Mouse (Mus musculus) left cerebral cortex, adult 9 months (tissue): ENCODE data around the gene Adam19.

Experiments used
- DNase-seq, 2 experiments: peaks; one replicate each; pipeline ENCODE4 v3.0.0; 2022; ENCODE audit warnings: low spot score in 2 of 2

The Adam19 gene

DNA sequence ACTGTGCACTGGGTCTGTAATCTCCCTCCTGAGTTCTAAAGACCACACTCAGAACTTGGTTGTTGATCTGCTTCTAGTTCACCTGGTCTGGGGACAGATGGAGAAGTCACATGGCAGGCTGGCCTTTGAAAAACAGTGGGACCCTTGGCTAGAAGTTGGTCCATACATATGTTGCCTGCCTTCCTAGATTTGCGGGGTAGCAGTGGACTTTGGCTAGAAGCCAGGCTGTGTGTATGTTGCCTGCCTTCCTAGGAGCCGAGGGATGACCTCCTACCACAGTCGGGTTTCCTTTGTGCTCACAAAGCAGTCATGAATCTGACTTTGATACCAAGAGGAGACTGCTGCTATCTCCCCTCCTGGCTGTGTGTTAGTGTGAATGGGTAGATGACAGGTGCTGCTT, 41.3 kb downstream of the Adam19 start:
- no peak for DNase-seq

- DNase-seq: no peak
These were observed 46.3 kb downstream of the Adam19 start for GRCm38 (mm10) chr11:46102107-46102506.

GRCm38 (mm10) chr11:46107046-46107445, 51.3 kb downstream of the Adam19 start:
- DNase-seq: no peak

DNA sequence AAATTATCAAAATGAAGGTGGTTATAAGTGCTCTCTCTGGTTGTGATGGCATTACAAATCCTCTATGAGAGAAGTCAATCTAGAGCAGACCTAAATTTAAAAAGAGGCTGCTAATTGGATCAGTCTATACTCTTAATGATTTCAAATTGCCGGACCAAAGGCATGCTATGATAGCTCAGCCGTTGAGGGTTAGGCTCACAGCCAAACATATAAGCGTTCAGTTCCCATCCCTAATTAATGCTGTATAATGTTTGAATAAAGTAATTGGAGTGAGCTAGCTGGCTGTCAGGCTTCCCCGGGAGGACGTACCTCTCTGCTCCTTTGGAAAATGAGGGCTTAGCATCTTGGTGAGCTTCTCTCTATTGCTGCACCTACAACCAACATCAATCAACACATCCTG, 53.4 kb downstream of the Adam19 start:
- DNase-seq: no peak

DNA sequence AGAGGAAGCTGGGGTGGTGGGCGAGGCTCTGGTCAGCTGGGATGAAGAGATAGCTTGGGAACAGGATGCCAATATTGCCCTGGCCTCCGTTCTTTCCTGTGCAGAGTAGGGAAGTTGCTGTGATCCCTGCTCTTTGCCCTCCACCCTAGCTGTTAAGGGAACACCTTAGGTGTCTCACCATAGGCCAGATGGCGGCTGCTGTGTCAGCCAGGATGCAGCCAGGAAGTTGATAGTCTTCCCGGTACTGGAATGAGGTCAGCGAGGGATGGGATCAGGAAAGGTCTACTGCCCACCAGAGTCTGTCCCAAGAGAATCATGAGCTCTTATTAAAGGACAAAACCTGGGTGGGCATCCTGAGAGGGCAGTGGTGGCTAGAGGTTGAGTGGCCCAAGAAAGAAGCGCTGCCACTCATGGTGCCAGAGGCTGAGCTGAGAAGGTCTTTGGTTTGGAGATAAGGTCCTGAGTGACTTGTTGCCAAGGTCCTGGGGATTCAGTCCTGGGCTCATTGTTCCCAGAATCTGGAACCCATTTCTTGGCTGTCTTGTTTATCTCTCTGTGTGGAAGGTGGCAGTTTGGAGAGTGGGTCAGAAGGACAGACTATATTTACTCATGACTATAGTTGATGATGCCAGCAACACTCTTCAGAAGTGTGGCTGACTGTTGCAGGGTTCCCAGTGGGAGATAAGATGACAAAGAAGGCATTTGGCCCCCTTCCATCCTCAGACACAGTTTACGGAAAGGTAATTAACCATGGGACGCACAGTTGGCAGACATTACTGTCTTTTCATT, 54.6 kb downstream of the Adam19 start:
- no peak for DNase-seq

GRCm38 (mm10) chr11:46110945-46111287, 55.1 kb downstream of the Adam19 start:
- DNase-seq: no peak

DNA sequence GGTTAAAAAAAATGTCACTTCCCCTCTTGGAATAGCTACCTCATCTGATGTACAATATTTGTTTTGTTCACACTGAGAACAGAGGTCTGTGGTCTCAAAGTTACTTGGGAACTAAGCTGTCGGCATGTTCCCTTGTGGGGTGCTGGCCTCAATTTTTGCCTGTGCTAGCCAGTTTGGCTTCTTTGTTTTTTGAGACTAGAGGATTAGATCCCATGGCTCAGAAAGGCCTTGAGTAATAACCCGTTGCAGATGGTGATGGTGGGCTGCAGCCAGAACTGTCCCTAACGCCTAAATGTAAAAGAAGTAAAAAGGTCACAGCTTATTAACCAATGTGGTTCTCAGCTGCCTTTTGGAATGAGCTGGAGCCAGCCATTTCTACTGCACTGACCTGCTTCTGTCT, 57.4 kb downstream of the Adam19 start:
- no peak for DNase-seq

- DNase-seq: no peak
These were observed 58.4 kb downstream of the Adam19 start for GRCm38 (mm10) chr11:46114221-46114620.

- no peak for DNase-seq
These were observed 59.2 kb downstream of the Adam19 start for GRCm38 (mm10) chr11:46115011-46115410.

DNA sequence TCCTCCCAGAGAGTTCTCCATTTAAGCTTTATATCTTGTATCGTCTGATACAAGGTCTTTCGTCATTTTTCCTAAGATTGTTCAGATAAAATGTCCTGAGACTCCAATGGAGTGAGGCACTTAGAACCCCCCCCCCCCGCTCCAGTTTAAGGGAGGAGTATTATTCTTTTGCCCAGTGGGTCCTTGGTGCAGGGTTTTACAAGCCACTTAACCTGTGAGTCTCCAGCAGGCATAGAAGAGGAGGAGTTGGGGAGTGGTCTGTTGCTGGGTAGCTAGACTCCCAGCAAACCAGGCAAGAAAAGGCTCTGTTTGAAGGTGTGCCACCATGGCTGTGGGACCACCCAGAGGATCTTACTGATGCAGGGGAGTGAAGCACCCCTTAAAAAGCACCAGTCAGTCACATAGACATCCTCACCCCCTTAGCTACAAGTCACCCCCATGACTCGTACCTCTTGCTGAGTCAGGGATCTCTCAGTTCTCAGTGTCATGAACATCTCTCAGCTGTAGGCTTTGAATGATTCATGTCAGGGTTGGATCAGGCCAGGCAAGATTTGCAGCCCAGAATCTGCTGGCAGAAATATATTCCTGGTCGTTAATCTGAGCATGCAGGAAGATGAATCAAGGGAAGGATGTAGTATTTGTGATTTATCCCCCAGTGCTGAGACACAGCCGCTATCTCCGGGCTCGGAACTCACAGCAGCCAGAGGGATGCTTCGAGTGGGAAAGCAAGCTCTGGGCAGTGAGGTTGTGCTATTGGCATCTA, 59.8 kb downstream of the Adam19 start:
- no peak for DNase-seq

GRCm38 (mm10) chr11:46116510-46116909, 60.7 kb downstream of the Adam19 start:
- DNase-seq: no peak

- DNase-seq: no peak
These were observed 63.8 kb downstream of the Adam19 start for GRCm38 (mm10) chr11:46119624-46120023.

GRCm38 (mm10) chr11:46120084-46120483, 64.3 kb downstream of the Adam19 start:
- DNase-seq: no peak

GRCm38 (mm10) chr11:46121666-46122065, 65.9 kb downstream of the Adam19 start:
- no peak for DNase-seq

GRCm38 (mm10) chr11:46122875-46123274, 67.1 kb downstream of the Adam19 start:
- no peak for DNase-seq

DNA sequence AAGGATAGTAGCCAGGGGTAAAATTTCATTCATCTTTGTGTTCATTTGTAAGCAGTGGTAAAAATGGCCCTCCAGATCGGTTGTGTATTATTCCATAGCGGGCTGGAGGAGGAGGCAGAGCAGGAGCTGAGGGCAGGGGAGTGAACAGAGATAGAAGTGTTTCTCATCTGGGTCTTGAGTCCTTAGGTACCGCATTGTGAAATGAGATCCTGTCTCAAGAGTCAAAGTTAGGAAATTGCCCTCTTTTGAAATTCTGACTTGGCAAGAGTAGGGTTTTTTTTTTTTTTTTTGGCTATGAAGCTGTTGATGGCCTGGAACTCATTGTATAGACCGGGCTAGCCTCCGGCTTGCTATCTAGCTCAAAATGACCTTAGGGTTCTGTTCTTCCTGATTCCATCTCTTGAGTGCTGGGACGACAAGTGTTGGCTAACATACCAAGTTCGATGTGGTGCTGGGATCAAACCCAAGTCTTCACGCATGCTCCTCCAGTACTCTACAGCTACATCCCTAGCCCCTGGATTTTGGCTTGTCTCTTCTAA, 67.6 kb downstream of the Adam19 start:
- DNase-seq: no peak

DNA sequence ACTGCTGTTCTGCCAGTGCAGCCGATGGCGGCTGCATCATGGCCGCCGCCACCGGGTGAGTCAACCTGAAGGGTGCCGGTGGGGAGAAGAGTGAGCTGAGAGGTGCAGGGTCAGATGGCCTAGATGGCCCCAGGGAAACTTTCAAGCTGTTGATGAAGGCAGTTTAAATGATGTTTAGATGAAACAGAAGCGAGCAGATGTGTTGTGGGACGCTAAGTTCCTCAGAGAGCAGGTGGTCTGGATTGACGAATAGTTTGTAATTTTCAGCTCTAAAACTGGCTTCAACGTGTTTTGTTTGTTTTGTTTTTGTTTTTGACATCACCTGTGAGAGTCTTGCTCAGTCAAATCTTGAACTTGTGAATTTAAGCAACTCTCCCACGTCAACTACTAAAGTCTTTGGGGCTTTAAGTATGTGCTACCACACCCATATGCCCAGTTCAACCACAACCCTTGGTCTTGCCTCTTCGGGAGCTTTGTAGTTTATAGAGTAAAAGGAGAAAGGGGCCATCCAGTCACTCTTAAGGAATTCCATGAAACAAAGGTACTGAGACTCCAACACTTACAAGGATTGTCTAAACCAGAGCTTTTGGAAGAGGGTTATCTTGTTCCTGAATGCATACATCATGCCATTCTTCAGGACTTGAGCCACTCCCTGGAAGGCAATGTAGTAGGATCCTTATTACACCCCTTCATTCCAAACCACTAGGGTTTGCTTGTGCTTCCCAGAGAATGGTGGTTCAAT, 69.5 kb downstream of the Adam19 start:
- no peak for DNase-seq

- DNase-seq: no peak
These were observed 70.0 kb downstream of the Adam19 start for GRCm38 (mm10) chr11:46125835-46126229.

DNA sequence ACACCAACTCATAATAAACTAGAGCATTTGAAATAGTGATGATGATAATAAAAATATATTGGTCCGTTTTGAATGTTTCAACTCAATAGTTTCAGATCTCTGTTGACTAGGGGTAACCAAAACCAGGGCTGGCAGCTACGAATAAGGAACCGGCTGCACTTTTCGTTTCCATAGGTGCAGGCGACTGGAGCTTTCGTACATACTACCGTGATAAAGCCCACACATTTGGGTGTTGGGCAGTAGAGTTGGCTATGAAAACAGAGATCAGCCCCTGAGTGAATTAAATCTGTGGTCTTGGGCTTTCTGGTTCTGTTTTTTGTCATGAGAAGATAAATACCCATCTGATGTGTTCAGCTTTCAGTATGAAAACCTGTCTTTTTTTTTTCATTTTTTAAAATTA, 70.5 kb downstream of the Adam19 start:
- no peak for DNase-seq

GRCm38 (mm10) chr11:46126827-46127410, 71.1 kb downstream of the Adam19 start:
- DNase-seq: no peak

DNA sequence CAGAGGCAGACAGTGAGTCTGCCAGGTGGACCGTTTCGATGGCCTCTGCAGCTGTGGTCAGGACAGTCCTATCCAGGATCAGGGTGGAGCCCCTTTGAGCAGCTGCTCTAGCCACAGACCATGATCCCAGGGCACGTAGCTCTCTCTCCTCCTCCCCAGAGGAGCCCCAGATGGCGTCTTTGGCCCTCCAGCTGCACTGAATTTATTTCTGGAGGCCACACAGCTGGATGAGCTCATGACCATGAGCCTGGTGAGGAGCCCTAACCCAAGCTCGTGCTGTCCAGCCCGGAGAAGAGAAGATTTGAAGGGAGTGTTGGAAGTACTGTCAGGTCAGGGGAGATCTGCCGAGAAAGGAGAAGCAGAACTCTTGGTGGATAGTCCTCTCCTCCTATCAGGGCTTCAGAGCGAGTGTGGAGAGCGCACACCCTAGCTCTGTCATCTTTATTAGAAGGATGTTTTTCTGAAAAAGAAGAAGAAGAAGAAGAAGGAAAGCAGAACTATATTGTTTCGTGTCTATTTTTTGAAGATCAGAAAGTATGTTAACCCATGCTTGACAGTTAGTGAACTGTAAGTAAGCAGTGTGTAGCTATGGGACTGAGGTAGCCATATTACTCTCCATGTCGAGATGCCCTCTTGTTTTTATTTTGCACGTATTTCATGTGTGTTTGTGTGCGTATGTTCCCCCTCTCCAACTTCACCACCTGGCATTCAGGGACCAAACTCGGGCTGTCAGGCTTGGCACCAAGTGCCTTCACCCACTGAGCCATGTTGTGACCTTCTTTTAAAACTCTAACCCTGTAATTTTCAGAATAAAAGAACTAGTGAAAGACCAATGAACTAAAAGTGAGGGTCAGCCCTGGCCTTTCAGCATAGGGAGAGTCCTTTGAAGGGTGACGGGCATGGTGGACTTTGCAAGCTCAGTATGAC, 72.1 kb downstream of the Adam19 start:
- DNase-seq: no peak
